Mouse (Mus musculus): ENCODE results near the gene Gab2. TPM values are rescaled to one million over a fixed set of nuclear protein-coding genes. Genes with fewer than 3 reads are reported as not detected.

Gab2 gene
- total RNA-seq, 2 experiments from 2014 or later: 17.9 to 20.2 TPM

GRCm38 (mm10) chr7:97340907-97341849 is 259.8 kb downstream of the Gab2 start:
- no peak for DNase-seq (ENCODE audit: low spot score in 2 of 2)

GRCm38 (mm10) chr7:97342961-97343360 is 261.6 kb downstream of the Gab2 start:
- DNase-seq (ENCODE audit: low spot score in 2 of 2): peak in 1 of 2 experiments; percentile 1

- no peak for DNase-seq (ENCODE audit: low spot score in 2 of 2)
Observed at GRCm38 (mm10) chr7:97344655-97345054, 263.3 kb downstream of the Gab2 start.

GRCm38 (mm10) chr7:97345229-97345871 is 264.0 kb downstream of the Gab2 start:
- peak; percentile 54 to 62 for DNase-seq (ENCODE audit: low spot score in 2 of 2)

GRCm38 (mm10) chr7:97346111-97346821 is 264.9 kb downstream of the Gab2 start:
- DNase-seq (ENCODE audit: low spot score in 2 of 2): peak; percentile 5 to 9

GRCm38 (mm10) chr7:97346822-97347166 is 265.4 kb downstream of the Gab2 start:
- no peak for DNase-seq (ENCODE audit: low spot score in 2 of 2)

- DNase-seq (ENCODE audit: low spot score in 2 of 2): peak in 1 of 2 experiments; percentile 2
Observed at GRCm38 (mm10) chr7:97347464-97347863, 266.1 kb downstream of the Gab2 start.

GRCm38 (mm10) chr7:97348318-97348717 is 266.9 kb downstream of the Gab2 start:
- peak in 1 of 2 experiments; percentile 6 for DNase-seq (ENCODE audit: low spot score in 2 of 2)

- DNase-seq (ENCODE audit: low spot score in 2 of 2): peak; percentile 2 to 6
Observed at GRCm38 (mm10) chr7:97348836-97349235, 267.4 kb downstream of the Gab2 start.

- no peak for DNase-seq (ENCODE audit: low spot score in 2 of 2)
Observed at GRCm38 (mm10) chr7:97349438-97349837, 268.1 kb downstream of the Gab2 start.

- peak in 1 of 2 experiments; percentile 2 for DNase-seq (ENCODE audit: low spot score in 2 of 2)
Observed at GRCm38 (mm10) chr7:97350891-97351290, 269.5 kb downstream of the Gab2 start.

GRCm38 (mm10) chr7:97351792-97352513 is 270.6 kb downstream of the Gab2 start:
- no peak for DNase-seq (ENCODE audit: low spot score in 2 of 2)

- DNase-seq (ENCODE audit: low spot score in 2 of 2): no peak
Observed at GRCm38 (mm10) chr7:97353356-97353755, 272.0 kb downstream of the Gab2 start.

GRCm38 (mm10) chr7:97355068-97355841 is 273.9 kb downstream of the Gab2 start:
- no peak for DNase-seq (ENCODE audit: low spot score in 2 of 2)

GRCm38 (mm10) chr7:97356253-97356652 is 274.9 kb downstream of the Gab2 start:
- DNase-seq (ENCODE audit: low spot score in 2 of 2): no peak

GRCm38 (mm10) chr7:97356875-97357276 is 275.5 kb downstream of the Gab2 start:
- no peak for DNase-seq (ENCODE audit: low spot score in 2 of 2)

- no peak for DNase-seq (ENCODE audit: low spot score in 2 of 2)
Observed at GRCm38 (mm10) chr7:97357840-97358239, 276.5 kb downstream of the Gab2 start.

GRCm38 (mm10) chr7:97358347-97358746 is 277.0 kb downstream of the Gab2 start:
- no peak for DNase-seq (ENCODE audit: low spot score in 2 of 2)

Measured in layer of hippocampus, postnatal 10 days (tissue).